Mouse (Mus musculus): ENCODE results near the gene Cd22.

- no peak for TF ChIP-seq POLR2A (IDR thresholded peaks at IDR 0.05; ENCODE audit: low read depth, low read length)
- TF ChIP-seq CTCF (conservative IDR thresholded peaks at IDR 0.05; ENCODE audit: insufficient read depth, insufficient read length, low read depth, low read length) = no peak
These were observed 7.5 kb upstream of the Cd22 start for GRCm38 (mm10) chr7:30887568-30888188.

Data from kidney, adult 2 months (tissue).